In the genomic region with DNA sequence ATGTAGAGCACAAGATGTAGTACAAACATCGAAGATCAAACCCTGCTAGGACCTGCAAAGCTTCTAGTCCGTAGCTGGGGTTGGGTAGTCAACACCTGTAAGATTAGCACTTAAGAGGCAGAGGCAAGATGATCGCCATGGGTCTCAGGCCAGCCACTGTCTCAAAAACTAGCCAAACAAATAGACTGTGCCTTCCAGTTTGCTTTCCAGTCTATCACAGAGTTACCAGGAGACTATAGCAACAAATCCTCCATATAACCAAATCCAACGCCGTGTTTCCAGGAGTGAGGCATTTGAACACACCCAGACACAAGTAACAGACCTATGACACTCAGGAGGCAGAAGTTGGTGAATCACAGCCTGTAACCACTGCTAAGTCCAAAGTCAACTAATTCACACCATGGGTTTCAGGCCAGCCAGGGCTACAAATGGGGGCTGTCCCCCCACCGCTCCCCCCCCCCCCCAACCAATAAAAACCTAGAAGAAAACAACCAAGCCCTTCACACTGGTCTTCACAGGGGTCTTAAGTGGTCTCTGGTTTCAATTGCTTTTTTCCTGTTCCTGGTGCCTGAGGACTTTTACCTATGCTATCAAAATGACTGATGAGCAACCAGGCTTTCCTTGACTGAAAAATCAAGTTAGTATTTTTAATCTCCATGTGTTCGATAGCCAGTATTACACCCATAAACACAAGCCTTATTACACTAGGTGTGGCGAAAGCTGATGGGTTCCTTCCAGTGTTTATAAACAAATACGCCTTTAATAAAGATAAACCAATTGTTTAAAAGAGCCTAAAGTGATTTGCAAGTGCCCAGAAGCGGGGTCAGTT, we compare ENCODE assay signal across 8 mouse cellular contexts. TPM values are rescaled to one million over a fixed set of nuclear protein-coding genes. Genes with fewer than 3 reads are reported as not detected.
DNase-seq lines count a peak whose midpoint lies in the region; ATAC-seq and TF ChIP-seq lines count a peak whose summit lies in the region.

No protein-coding gene starts in this region.

- WGBS in cerebellum, adult 2 months = 46% methylated on average over 10 of the region's 10 CpGs
- 45% methylated on average over 10 of the region's 10 CpGs for WGBS in limb, embryonic 12.5 days
- WGBS in small intestine, adult 2 months = 27% methylated on average over 10 of the region's 10 CpGs

- peaks cover 5% of the 10 kb centered on the region for H3K4me1 ChIP-seq in cerebellum, adult 2 months (ENCODE audit: control insufficient read depth, insufficient read depth, low read length)
- H3K4me1 ChIP-seq in limb, embryonic 12.5 days (replicated peaks) = peaks cover 11% of the 10 kb centered on the region
- peaks cover 8% of the 10 kb centered on the region for H3K4me1 ChIP-seq in small intestine, adult 2 months (ENCODE audit: control insufficient read depth, insufficient read depth, insufficient read length, low read length)

- 0 out of 2 replicates have a peak, but pooled peaks have one; percentile 23 for ATAC-seq in erythroid progenitor cell, adult 5-6 weeks (replicated peaks; ENCODE audit: low FRiP score, poor library complexity, severe bottlenecking)
- ATAC-seq in limb, embryonic 12.5 days (ENCODE audit: insufficient number of reproducible peaks, insufficient read depth, low FRiP score, low TSS enrichment, low read depth) = peak; percentile 28; the same call in 1 of the 2 replicates

- no peak for TF ChIP-seq CTCF in cerebellum, adult 2 months (IDR thresholded peaks at IDR 0.05; ENCODE audit: borderline replicate concordance, insufficient read depth, low read depth, low read length)
- no peak for TF ChIP-seq CTCF in small intestine, adult 2 months (IDR thresholded peaks at IDR 0.05; ENCODE audit: extremely low read depth, insufficient read length, insufficient replicate concordance, low read depth, low read length)

- H3K4me2 ChIP-seq in limb, embryonic 12.5 days = peak overlapping the region; percentile 57

- H3K9me3 ChIP-seq in limb, embryonic 12.5 days = no peaks in the 10 kb centered on the region

- no peak for TF ChIP-seq POLR2A in cerebellum, adult 2 months (IDR thresholded peaks at IDR 0.05; ENCODE audit: borderline replicate concordance, insufficient read depth, low read length)
- TF ChIP-seq POLR2A in small intestine, adult 2 months (IDR thresholded peaks at IDR 0.05; ENCODE audit: low read depth, low read length) = no peak

- H3K27me3 ChIP-seq in cerebellum, adult 2 months (ENCODE audit: control insufficient read depth, insufficient read depth, low read length) = no peaks in the 10 kb centered on the region
- H3K27me3 ChIP-seq in limb, embryonic 12.5 days = no peaks in the 10 kb centered on the region
- no peaks in the 10 kb centered on the region for H3K27me3 ChIP-seq in small intestine, adult 2 months (ENCODE audit: control insufficient read depth, insufficient read depth, low read length)

- no peak overlapping the region for H3K27ac ChIP-seq in cerebellum, adult 2 months (ENCODE audit: insufficient read depth, low read length)
- peak overlapping the region; percentile 86 for H3K27ac ChIP-seq in limb, embryonic 12.5 days
- H3K27ac ChIP-seq in small intestine, adult 2 months (ENCODE audit: insufficient read depth, low read depth, low read length) = peak overlapping the region; percentile 92

- peak overlapping the region; percentile 66 for H3K9ac ChIP-seq in limb, embryonic 12.5 days (replicated peaks)

- H3K36me3 ChIP-seq in limb, embryonic 12.5 days = peaks cover 25% of the 10 kb centered on the region
- H3K36me3 ChIP-seq in small intestine, adult 2 months (ENCODE audit: control insufficient read depth, insufficient read depth, low read length) = peaks cover 7% of the 10 kb centered on the region; the same call in 1 of the 2 replicates

- peak overlapping the region; percentile 66 for H3K4me3 ChIP-seq in cerebellum, adult 2 months (replicated peaks; ENCODE audit: insufficient read depth, low read depth, low read length)
- H3K4me3 ChIP-seq in limb, embryonic 12.5 days (replicated peaks) = peak overlapping the region; percentile 58
- H3K4me3 ChIP-seq in small intestine, adult 2 months (ENCODE audit: low read depth, low read length) = peak overlapping the region; percentile 70

- DNase-seq in cerebellum, adult 2 months = peak in 1 of 2 experiments; percentile 9
- DNase-seq in cerebellum, postnatal 4 days (ENCODE audit: low spot score in 2 of 2) = no peak
- DNase-seq in 3134 (ENCODE audit: extremely low read depth, insufficient read length, low spot score) = peak; percentile 29
- no peak for DNase-seq in layer of hippocampus, postnatal 25 days (ENCODE audit: extremely low spot score in 1 of 2, low spot score in 1 of 2)
- no peak for DNase-seq in right cerebral cortex, postnatal 36 days (ENCODE audit: low spot score in 2 of 2)

RNA-seq across cellular contexts. Expression of a gene that starts 0.8 kb away (rescaled TPM):
- polyA plus RNA-seq in cerebellum, adult 2 months (2012; rRNA removed) = 7.0 and 7.9 TPM in 2 replicates
- total RNA-seq in erythroid progenitor cell, adult 5-6 weeks (2015; ENCODE audit: low replicate concordance) = 18.9 and 45.0 TPM in 2 replicates
- 39.0 and 46.9 TPM in 2 replicates for total RNA-seq in erythroid progenitor cell, adult 5-6 weeks (2017; ENCODE audit: low replicate concordance)
- polyA plus RNA-seq in limb, embryonic 12.5 days (2016; fragmentation: Nextera tagmentation; extraction: Ambion mirVana) = 7.2 and 7.4 TPM in 2 replicates
- 1.6 and 3.2 TPM in 2 replicates for polyA plus RNA-seq in small intestine, adult 2 months (2012; rRNA removed)
- total RNA-seq in layer of hippocampus, postnatal 25 days (2021) = 1 to 10 TPM; 2.5 to 2.8 TPM

RNA-seq across cellular contexts. Expression of a gene that starts 20.2 kb away (rescaled TPM):
- polyA plus RNA-seq in cerebellum, adult 2 months (2012; rRNA removed) = 0.71 and 1.1 TPM in 2 replicates
- total RNA-seq in erythroid progenitor cell, adult 5-6 weeks (2015; ENCODE audit: low replicate concordance) = 292 and 294 TPM in 2 replicates
- total RNA-seq in erythroid progenitor cell, adult 5-6 weeks (2017; ENCODE audit: low replicate concordance) = 270 and 283 TPM in 2 replicates
- polyA plus RNA-seq in limb, embryonic 12.5 days (2016; fragmentation: Nextera tagmentation; extraction: Ambion mirVana) = 49.4 and 50.4 TPM in 2 replicates
- 1.0 and 2.1 TPM in 2 replicates for polyA plus RNA-seq in small intestine, adult 2 months (2012; rRNA removed)
- total RNA-seq in layer of hippocampus, postnatal 25 days (2021) = 1 to 10 TPM; 1.4 to 1.9 TPM

RNA-seq across cellular contexts. Expression of a gene that starts 27.1 kb away (rescaled TPM):
- polyA plus RNA-seq in cerebellum, adult 2 months (2012; rRNA removed) = 20.5 and 20.9 TPM in 2 replicates
- total RNA-seq in erythroid progenitor cell, adult 5-6 weeks (2015; ENCODE audit: low replicate concordance) = 7.1 and 7.2 TPM in 2 replicates
- 6.0 and 6.1 TPM in 2 replicates for total RNA-seq in erythroid progenitor cell, adult 5-6 weeks (2017; ENCODE audit: low replicate concordance)
- polyA plus RNA-seq in limb, embryonic 12.5 days (2016; fragmentation: Nextera tagmentation; extraction: Ambion mirVana) = 34.7 and 36.6 TPM in 2 replicates
- polyA plus RNA-seq in small intestine, adult 2 months (2012; rRNA removed) = 3.0 and 6.5 TPM in 2 replicates
- 10 to 100 TPM; 28.0 to 30.9 TPM for total RNA-seq in layer of hippocampus, postnatal 25 days (2021)

RNA-seq across cellular contexts. Expression of a gene that starts 40.6 kb away (rescaled TPM):
- polyA plus RNA-seq in cerebellum, adult 2 months (2012; rRNA removed) = 0.33 and 0.67 TPM in 2 replicates
- not detected in 2 replicates for total RNA-seq in erythroid progenitor cell, adult 5-6 weeks (2015; ENCODE audit: low replicate concordance)
- not detected in 2 replicates for total RNA-seq in erythroid progenitor cell, adult 5-6 weeks (2017; ENCODE audit: low replicate concordance)
- polyA plus RNA-seq in limb, embryonic 12.5 days (2016; fragmentation: Nextera tagmentation; extraction: Ambion mirVana) = 0.14 and 0.18 TPM in 2 replicates
- not detected in 2 replicates for polyA plus RNA-seq in small intestine, adult 2 months (2012; rRNA removed)
- under 1 TPM; 0.34 to 0.47 TPM for total RNA-seq in layer of hippocampus, postnatal 25 days (2021)

Comparison
In these comparisons a context has a peak if more than half of its experiments do, and no peak if none do; other contexts are left out.
1. RNA of a gene that starts 20.2 kb away (polyA plus RNA-seq): 49.4 to 50.4 TPM in limb, embryonic 12.5 days; 1.0 to 2.1 TPM in small intestine, adult 2 months and 0.71 to 1.1 TPM in cerebellum, adult 2 months; every median in the first group is over 10 times any median in the second.
2. Peak in every context shown above with its lines, with median percentiles within 50 percentile points of each other: H3K4me3 ChIP-seq.